10 mouse cellular contexts compared by ENCODE assay signal in the genomic region with DNA sequence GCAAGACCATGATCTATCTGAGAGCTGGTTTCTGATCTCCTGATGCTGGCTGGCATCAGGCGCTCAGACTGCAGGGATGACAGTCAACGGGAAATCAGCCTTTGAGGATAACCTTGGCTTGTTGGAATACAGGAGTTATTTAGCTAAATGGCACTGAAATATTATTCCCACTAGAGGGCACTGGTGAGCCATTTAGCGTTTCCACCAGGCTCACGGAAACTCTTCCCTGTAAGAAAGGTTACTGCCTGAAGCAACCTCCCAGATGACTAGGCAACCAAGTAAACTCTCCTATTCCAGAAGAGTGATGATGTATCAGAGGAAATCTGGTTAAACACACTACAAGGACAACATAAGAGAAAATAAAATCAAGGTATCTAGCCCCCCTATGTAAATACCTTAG. TPM values are rescaled to one million over a fixed set of nuclear protein-coding genes. Genes with fewer than 3 reads are reported as not detected.
A peak's percentile ranks its signal among the peaks of the same experiment; 100 is the strongest.
DNase-seq lines count a peak whose midpoint lies in the region; ATAC-seq lines count a peak whose summit lies in the region.
"Had no signal": no experiment of that assay in that cellular context is flagged by ENCODE, and none has a peak within 500 bp of the region (broad histone marks: within the 10 kb centered on the region; RNA-seq: fewer than 3 reads in every experiment).

No protein-coding gene starts in this region.

- H3K27me3 ChIP-seq in intestine, embryonic 14.5 days (replicated peaks; ENCODE audit: control insufficient read depth, insufficient read depth, low read length) = no peaks in the 10 kb centered on the region
- H3K27me3 ChIP-seq in intestine, embryonic 16.5 days (replicated peaks; ENCODE audit: control insufficient read depth, insufficient read depth, low read length) = no peaks in the 10 kb centered on the region
- H3K27me3 ChIP-seq: embryonic facial prominence, embryonic 12.5 days had no signal

- peaks cover 8% of the 10 kb centered on the region; the same call in 1 of the 2 replicates for H3K4me1 ChIP-seq in intestine, embryonic 14.5 days (replicated peaks; ENCODE audit: control insufficient read depth, insufficient read depth, low read length)
- 0 out of 2 replicates have a peak, but pooled peaks cover 5% of the 10 kb centered on the region for H3K4me1 ChIP-seq in intestine, embryonic 16.5 days (ENCODE audit: control insufficient read depth, insufficient read depth, low read length)

- peak; percentile 82 for DNase-seq in intestine, embryonic 14.5 days (ENCODE audit: low spot score)
- DNase-seq in ZHBTc4 (ENCODE audit: low read depth, low spot score) = peak; percentile 92
- DNase-seq in heart, adult 9 months (ENCODE audit: low spot score in 2 of 2) = peak; percentile 63 to 87
- peak; percentile 85 for DNase-seq in layer of hippocampus, adult 9-10 months (ENCODE audit: low spot score)
- peak; percentile 94 for DNase-seq in lung, postnatal 36 days
- DNase-seq in spleen, adult 12 weeks (ENCODE audit: low spot score) = peak; percentile 40

- no peak overlapping the region for H3K4me2 ChIP-seq in intestine, embryonic 14.5 days (ENCODE audit: low read length)
- H3K4me2 ChIP-seq in intestine, embryonic 16.5 days (ENCODE audit: low read depth, low read length) = no peak overlapping the region
- H3K4me2 ChIP-seq: embryonic facial prominence, embryonic 12.5 days had no signal

- H3K36me3 ChIP-seq in intestine, embryonic 14.5 days (ENCODE audit: control insufficient read depth, insufficient read depth, low read length) = no peaks in the 10 kb centered on the region
- no peaks in the 10 kb centered on the region for H3K36me3 ChIP-seq in intestine, embryonic 16.5 days (ENCODE audit: control insufficient read depth, insufficient read depth, low read length)
- H3K36me3 ChIP-seq: embryonic facial prominence, embryonic 12.5 days had no signal

- ATAC-seq in intestine, embryonic 14.5 days (replicated peaks; ENCODE audit: low FRiP score, low TSS enrichment, low read depth) = no peak
- ATAC-seq in intestine, embryonic 16.5 days = no peak
- peak; percentile 69 for ATAC-seq in common myeloid progenitor, adult 5-6 weeks (replicated peaks; ENCODE audit: low read depth, poor library complexity, severe bottlenecking)

- no peak overlapping the region for H3K27ac ChIP-seq in intestine, embryonic 14.5 days (ENCODE audit: low read depth)
- H3K27ac ChIP-seq in intestine, embryonic 16.5 days (ENCODE audit: low read length) = no peak overlapping the region
- H3K27ac ChIP-seq: embryonic facial prominence, embryonic 12.5 days had no signal

- WGBS in intestine, embryonic 14.5 days = 3% methylated on average over 4 of the region's 4 CpGs
- under 1% methylated on average over 4 of the region's 4 CpGs for WGBS in intestine, embryonic 16.5 days

- no peak overlapping the region for H3K9ac ChIP-seq in intestine, embryonic 14.5 days (ENCODE audit: low read length)
- no peak overlapping the region for H3K9ac ChIP-seq in intestine, embryonic 16.5 days (ENCODE audit: low read depth, low read length)
- H3K9ac ChIP-seq: embryonic facial prominence, embryonic 12.5 days had no signal

- H3K9me3 ChIP-seq in intestine, embryonic 14.5 days (ENCODE audit: control insufficient read depth, low read length) = 0 out of 2 replicates have a peak, but pooled peaks cover 2% of the 10 kb centered on the region
- H3K9me3 ChIP-seq in intestine, embryonic 16.5 days (ENCODE audit: control insufficient read depth, low read length) = no peaks in the 10 kb centered on the region

- no peak overlapping the region for H3K4me3 ChIP-seq in intestine, embryonic 14.5 days (ENCODE audit: low read depth, low read length)
- H3K4me3 ChIP-seq in intestine, embryonic 16.5 days (ENCODE audit: low read length) = no peak overlapping the region
- H3K4me3 ChIP-seq: embryonic facial prominence, embryonic 12.5 days; myocyte had no signal

RNA-seq across cellular contexts. Expression of gene Ptp4a2, which starts 25.8 kb away (rescaled TPM):
- 276 and 279 TPM in 2 replicates for polyA plus RNA-seq in intestine, embryonic 14.5 days (2014; fragmentation: Nextera tagmentation; extraction: Ambion mirVana)
- polyA plus RNA-seq in intestine, embryonic 16.5 days (2015; fragmentation: Nextera tagmentation; extraction: Ambion mirVana) = 277 and 289 TPM in 2 replicates
- 364 and 441 TPM in 2 replicates for total RNA-seq in common myeloid progenitor, adult 5-6 weeks (2017)

RNA-seq across cellular contexts. Expression of gene Khdrbs1, which starts 43.1 kb away (rescaled TPM):
- 96.5 and 106 TPM in 2 replicates for polyA plus RNA-seq in intestine, embryonic 14.5 days (2014; fragmentation: Nextera tagmentation; extraction: Ambion mirVana)
- polyA plus RNA-seq in intestine, embryonic 16.5 days (2015; fragmentation: Nextera tagmentation; extraction: Ambion mirVana) = 62.2 and 62.6 TPM in 2 replicates
- total RNA-seq in common myeloid progenitor, adult 5-6 weeks (2017) = 102 and 120 TPM in 2 replicates

Comparison
In these comparisons a context has a peak if more than half of its experiments do, and no peak if none do; other contexts are left out.
1. DNase-seq: peak in every context shown above with its lines; median percentile 94 in lung, postnatal 36 days; 92 in ZHBTc4; 85 in layer of hippocampus, adult 9-10 months; 82 in intestine, embryonic 14.5 days; 75 in heart, adult 9 months; 40 in spleen, adult 12 weeks.